Mouse (Mus musculus) limb, embryonic 14.5 days (tissue): ENCODE results near the gene Olfr66. TPM values are rescaled to one million over a fixed set of nuclear protein-coding genes. Genes with fewer than 3 reads are reported as not detected.
A peak's percentile ranks its signal among the peaks of the same experiment; 100 is the strongest.

Experiments used
- ATAC-seq: fragments of 200-750 bp; cut with Nextera tagmentation; 2 replicates; pipeline ENCODE4 v1.8.0; 2017; ENCODE audit warnings: low read depth, moderate number of reproducible peaks, moderate TSS enrichment; ENCODE audit not compliant: low FRiP score
- DNase-seq: peaks from one replicate; pipeline ENCODE4 v3.0.0-alpha.2; 2015; ENCODE audit warnings: low spot score
- H3K27ac ChIP-seq: fragments of 300-500 bp; sonication (generic); replicated peaks from 2 replicates; pipeline ENCODE4 v1.5.1; 2014; ENCODE audit warnings: low read depth, mild to moderate bottlenecking, low read length, moderate library complexity, mixed read lengths
- H3K27me3 ChIP-seq: fragments of 300-500 bp; sonication (generic); 2 replicates; pipeline ENCODE4 v1.6.1; 2014; ENCODE audit warnings: low read length, mixed read lengths; ENCODE audit not compliant: control insufficient read depth, insufficient read depth
- H3K36me3 ChIP-seq: fragments of 300-500 bp; sonication (generic); 2 replicates; pipeline ENCODE4 v1.6.1; 2014; ENCODE audit warnings: mild to moderate bottlenecking, low read length, moderate library complexity, mixed read lengths; ENCODE audit not compliant: control insufficient read depth, insufficient read depth
- H3K4me1 ChIP-seq: fragments of 300-500 bp; sonication (generic); 2 replicates; pipeline ENCODE4 v1.6.1; 2014; ENCODE audit warnings: antibody characterized with exemption, low read length, mixed read lengths; ENCODE audit not compliant: control insufficient read depth, insufficient read depth
- H3K4me2 ChIP-seq: fragments of 300-500 bp; sonication (generic); replicated peaks from 2 replicates; pipeline ENCODE4 v1.6.1; 2014; ENCODE audit warnings: low read depth, mild to moderate bottlenecking, low read length, moderate library complexity; ENCODE audit not compliant: severe bottlenecking
- H3K4me3 ChIP-seq: fragments of 300-500 bp; sonication (generic); replicated peaks from 2 replicates; pipeline ENCODE4 v1.5.1; 2014; ENCODE audit warnings: low read length
- H3K9ac ChIP-seq: fragments of 300-500 bp; sonication (generic); 2 replicates; pipeline ENCODE4 v1.6.1; 2014; ENCODE audit warnings: mild to moderate bottlenecking, low read depth, low read length, moderate library complexity; ENCODE audit not compliant: severe bottlenecking
- H3K9me3 ChIP-seq: fragments of 300-500 bp; sonication (generic); 2 replicates; pipeline ENCODE4 v1.6.1; 2016; ENCODE audit warnings: low read length; ENCODE audit not compliant: control insufficient read depth
- POLR2A ChIP-seq: fragments of 200-500 bp; IDR thresholded peaks from 2 replicates; pipeline ENCODE4 v1.8.0; 2012; ENCODE audit warnings: inconsistent platforms, mild to moderate bottlenecking, moderate library complexity, borderline replicate concordance; ENCODE audit not compliant: insufficient read depth, insufficient read length; ENCODE audit errors: extremely low read depth
- WGBS: fragments of 180-500 bp; shearing (Covaris S2); extraction: QIAGEN DNeasy Blood & Tissue Kit; methylation state at CpG from one replicate; pipeline ENCODE4 v1.1.7; 2014; 5-methylcytosine and 5-hydroxymethylcytosine counted together
- polyA plus RNA-seq, 2 experiments: library from polyadenylated mRNA; depleted of rRNA in 1 of 2; stranded (reverse) in 1 of 2; unstranded in 1 of 2; fragments of >200 nt; fragmentation: Nextera tagmentation in 1 of 2; extraction: Ambion mirVana in 1 of 2; gene quantifications; 2 replicates each; pipeline versions ENCODE4 v1.2.1 to v1.2.3; 2012 to 2014

Gene Olfr66
- not detected in 2 replicates for polyA plus RNA-seq (2012; rRNA removed)
- not detected in 2 replicates for polyA plus RNA-seq (2014; fragmentation: Nextera tagmentation; extraction: Ambion mirVana)

GRCm38 (mm10) chr7:103886152-103886551 is at the start of gene Olfr66:
TSS of gene Olfr66 (minus strand) at chr7:103886252.
- no peak within 1 kb of the TSS for H3K4me3 ChIP-seq
- no peaks in the 10 kb centered on the region for H3K27me3 ChIP-seq
- no peak within 1 kb of the TSS for H3K27ac ChIP-seq
- ATAC-seq = no peak
- no peak within 1 kb of the TSS for H3K9ac ChIP-seq
- DNase-seq = no peak
- TF ChIP-seq POLR2A = no peak
- no peak within 1 kb of the TSS for H3K4me2 ChIP-seq
- H3K9me3 ChIP-seq = no peaks in the 10 kb centered on the region
- H3K4me1 ChIP-seq = no peaks in the 10 kb centered on the region
- no peaks in the 10 kb centered on the region for H3K36me3 ChIP-seq

GRCm38 (mm10) chr7:103934264-103934663 is 48.2 kb upstream of the Olfr66 start, which contains the start of gene Olfr632:
TSS of gene Olfr632 (plus strand) at chr7:103934347.
- no peak for TF ChIP-seq POLR2A
- H3K36me3 ChIP-seq = no peaks in the 10 kb centered on the region
- no peak within 1 kb of the TSS for H3K4me2 ChIP-seq
- H3K4me1 ChIP-seq = no peaks in the 10 kb centered on the region
- no peak for ATAC-seq
- H3K27ac ChIP-seq = no peak within 1 kb of the TSS
- H3K9ac ChIP-seq = no peak within 1 kb of the TSS
- no peak within 1 kb of the TSS for H3K4me3 ChIP-seq
- DNase-seq = no peak
- 68% methylated on average over 2 of the region's 2 CpGs for WGBS
- H3K27me3 ChIP-seq = no peaks in the 10 kb centered on the region
- no peaks in the 10 kb centered on the region for H3K9me3 ChIP-seq

- TF ChIP-seq POLR2A = no peak
- ATAC-seq = no peak
These were observed 42.5 kb upstream of the Olfr66 start, which contains the start of gene Olfr631 for GRCm38 (mm10) chr7:103928525-103928924. TSS of gene Olfr631 (plus strand) at chr7:103928825.

GRCm38 (mm10) chr7:103915338-103915737 is 29.3 kb upstream of the Olfr66 start:
- no peaks in the 10 kb centered on the region for H3K9me3 ChIP-seq
- TF ChIP-seq POLR2A = no peak
- no peak overlapping the region for H3K27ac ChIP-seq
- no peak overlapping the region for H3K4me2 ChIP-seq
- ATAC-seq (no peak), DNase-seq (no peak)
- no peaks in the 10 kb centered on the region for H3K27me3 ChIP-seq
- no peak overlapping the region for H3K9ac ChIP-seq
- H3K36me3 ChIP-seq = no peaks in the 10 kb centered on the region
- no peaks in the 10 kb centered on the region for H3K4me1 ChIP-seq
- no peak overlapping the region for H3K4me3 ChIP-seq

More at GRCm38 (mm10) chr7:103928525-103928924, 42.5 kb upstream of the Olfr66 start, which contains the start of gene Olfr631:
- Histone ChIP-seq H3K9me3 (no peaks in the 10 kb centered on the region), H3K4me2 (no peak within 1 kb of the TSS), H3K27me3 (no peaks in the 10 kb centered on the region), H3K9ac (no peak within 1 kb of the TSS), H3K4me3 (no peak within 1 kb of the TSS), H3K36me3 (no peaks in the 10 kb centered on the region), H3K27ac (no peak within 1 kb of the TSS), H3K4me1 (no peaks in the 10 kb centered on the region)
- DNase-seq = no peak

GRCm38 (mm10) chr7:103912969-103913511 is 27.0 kb upstream of the Olfr66 start:
- H3K4me3 ChIP-seq = no peak overlapping the region
- TF ChIP-seq POLR2A = no peak
- DNase-seq (peak; percentile 14), ATAC-seq (no peak)
- no peak overlapping the region for H3K27ac ChIP-seq
- H3K9me3 ChIP-seq = no peaks in the 10 kb centered on the region
- WGBS = 40% methylated on average over 8 of the region's 8 CpGs
- no peak overlapping the region for H3K4me2 ChIP-seq
- H3K27me3 ChIP-seq = no peaks in the 10 kb centered on the region
- no peaks in the 10 kb centered on the region for H3K36me3 ChIP-seq
- no peak overlapping the region for H3K9ac ChIP-seq
- no peaks in the 10 kb centered on the region for H3K4me1 ChIP-seq
